Mouse (Mus musculus): ENCODE data around the gene Ercc4. TPM values are rescaled to one million over a fixed set of nuclear protein-coding genes. Genes with fewer than 3 reads are reported as not detected.

Gene Ercc4
- polyA plus RNA-seq, 1 experiment from 2014 or later: 5.3 TPM

DNA sequence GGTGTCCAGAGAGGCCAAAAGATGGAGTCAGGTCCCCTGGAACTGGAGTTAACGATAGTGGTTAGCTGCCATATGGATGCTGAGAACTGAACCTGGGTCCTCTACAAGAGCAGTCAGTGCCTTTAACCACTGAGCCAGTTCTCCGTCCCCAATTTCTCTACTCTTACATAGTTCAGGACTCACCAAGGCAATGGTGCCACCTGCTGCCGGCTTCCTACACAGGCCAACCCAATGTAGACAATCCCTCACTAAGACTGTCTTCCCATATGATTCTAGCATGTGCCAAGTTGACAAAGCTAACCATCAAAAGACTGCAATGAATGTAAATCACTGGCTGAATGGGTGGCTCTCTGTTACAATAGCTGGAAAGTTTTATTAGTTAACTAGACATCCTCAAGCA is 74.9 kb downstream of the Ercc4 start:
- no peaks in the 10 kb centered on the region for H3K9me3 ChIP-seq (ENCODE audit: control insufficient read depth, low read length)
- DNase-seq (ENCODE audit: low spot score): no peak
- no peaks in the 10 kb centered on the region for H3K27me3 ChIP-seq (ENCODE audit: control insufficient read depth, insufficient read depth, low read length)
- no peak overlapping the region for H3K4me2 ChIP-seq (replicated peaks; ENCODE audit: low read depth)
- H3K9ac ChIP-seq (ENCODE audit: low read length): no peak overlapping the region
- no peaks in the 10 kb centered on the region for H3K36me3 ChIP-seq (ENCODE audit: control insufficient read depth, insufficient read depth, low read length)
- H3K4me3 ChIP-seq (ENCODE audit: low read depth, low read length): no peak overlapping the region
- no peak for ATAC-seq (ENCODE audit: low FRiP score, low TSS enrichment)
- no peak overlapping the region for H3K27ac ChIP-seq (replicated peaks)
- TF ChIP-seq CTCF (IDR thresholded peaks at IDR 0.05; ENCODE audit: low read depth): peak; percentile 31; the same call in 1 of the 2 replicates
- no peak for TF ChIP-seq EP300 (optimal IDR thresholded peaks at IDR 0.05)
- peaks cover 3% of the 10 kb centered on the region for H3K4me1 ChIP-seq (replicated peaks; ENCODE audit: control insufficient read depth, insufficient read depth)
- WGBS: 89% methylated on average over 3 of the region's 3 CpGs

DNA sequence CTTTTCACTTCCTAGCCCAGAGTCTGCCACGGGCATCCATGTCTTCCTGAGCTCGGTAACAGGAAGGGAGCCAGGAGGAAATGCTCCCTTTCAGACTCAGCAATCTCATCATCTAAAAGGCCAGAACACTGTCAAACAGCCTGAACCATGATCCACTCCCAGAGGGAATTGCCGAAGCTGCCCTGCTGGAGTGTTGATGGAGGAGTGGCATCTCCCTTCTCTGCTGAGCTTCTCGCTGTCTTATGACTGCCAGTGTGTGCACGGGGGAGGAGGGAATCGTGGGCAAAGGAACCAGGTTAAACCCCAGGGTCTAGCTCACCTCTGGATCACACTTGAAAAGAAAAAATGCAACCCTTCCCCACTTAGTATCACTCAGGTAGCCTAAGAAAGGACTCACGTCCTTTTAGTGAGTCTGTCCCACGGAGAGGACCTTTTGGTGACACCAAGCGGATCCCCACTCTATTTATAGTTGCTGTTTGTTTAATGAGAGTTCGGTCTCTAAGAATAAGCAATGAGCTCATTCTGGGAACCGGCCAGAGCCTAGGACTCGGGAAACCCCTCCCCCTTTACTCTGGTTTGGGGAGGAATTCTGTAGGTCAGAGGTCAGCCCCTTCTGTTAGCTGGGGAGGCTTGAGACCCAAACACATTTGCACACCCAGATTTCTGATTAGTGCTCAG is 80.1 kb downstream of the Ercc4 start:
- Histone ChIP-seq H3K4me1 (replicated peaks; ENCODE audit: control insufficient read depth, insufficient read depth) (peaks cover 7% of the 10 kb centered on the region), H3K27me3 (ENCODE audit: control insufficient read depth, insufficient read depth, low read length) (no peaks in the 10 kb centered on the region), H3K4me2 (replicated peaks; ENCODE audit: low read depth) (peak overlapping the region; percentile 11; the same call in 1 of the 2 replicates), H3K9ac (ENCODE audit: low read length) (no peak overlapping the region), H3K27ac (replicated peaks) (peak overlapping the region; percentile 53; the same call in 1 of the 2 replicates), H3K4me3 (ENCODE audit: low read depth, low read length) (no peak overlapping the region), H3K9me3 (ENCODE audit: control insufficient read depth, low read length) (no peaks in the 10 kb centered on the region), H3K36me3 (ENCODE audit: control insufficient read depth, insufficient read depth, low read length) (no peaks in the 10 kb centered on the region)
- ATAC-seq (ENCODE audit: low FRiP score, low TSS enrichment) (peak; percentile 68; the same call in 1 of the 2 replicates), DNase-seq (ENCODE audit: low spot score) (no peak)
- TF ChIP-seq CTCF (IDR thresholded peaks at IDR 0.05; ENCODE audit: low read depth) (no peak), EP300 (optimal IDR thresholded peaks at IDR 0.05) (no peak)
- WGBS: 18% methylated on average over 12 of the region's 12 CpGs

DNA sequence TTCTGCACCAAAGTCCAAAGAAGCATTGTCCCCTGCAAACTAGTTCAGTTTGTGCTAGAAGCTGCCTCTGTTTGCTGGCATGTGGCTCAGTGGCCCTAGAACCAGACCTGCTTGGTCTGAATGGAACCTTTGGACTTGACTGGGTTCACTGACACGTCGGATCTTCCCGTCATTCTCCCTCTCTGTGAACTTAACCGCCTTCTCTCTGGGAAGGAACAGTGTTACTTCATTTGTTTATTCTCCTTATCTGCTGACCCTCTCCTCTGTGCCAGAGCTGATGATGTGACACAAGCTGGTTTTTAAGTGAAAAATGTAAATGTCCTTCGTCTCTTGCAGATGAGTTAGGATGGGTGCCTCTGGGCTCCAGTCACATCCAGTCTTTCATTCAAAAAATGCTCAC is 81.0 kb downstream of the Ercc4 start:
- 44% methylated on average over 5 of the region's 5 CpGs for WGBS
- ATAC-seq (ENCODE audit: low FRiP score, low TSS enrichment): 0 out of 2 replicates have a peak, but pooled peaks have one; percentile 45
- no peak overlapping the region for H3K27ac ChIP-seq (replicated peaks)

DNA sequence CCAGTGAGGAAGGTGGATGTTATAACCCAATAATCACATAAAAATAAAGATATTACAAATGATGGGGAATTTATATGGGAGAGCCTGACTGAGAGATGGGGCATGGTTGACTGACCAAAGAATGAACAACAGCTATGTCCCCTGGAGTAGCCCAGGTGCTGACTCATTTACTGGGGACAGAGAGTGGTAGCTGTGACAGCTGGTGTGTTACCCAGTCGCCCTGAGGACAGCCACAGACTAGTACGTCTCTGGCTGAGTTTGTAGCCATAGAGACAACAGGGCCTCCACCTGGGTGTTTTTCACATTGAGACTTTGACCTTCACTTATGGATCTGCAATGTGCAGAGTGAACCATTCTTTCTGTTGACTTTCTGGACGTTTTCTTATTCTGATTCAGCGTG is 81.7 kb downstream of the Ercc4 start:
- DNase-seq (ENCODE audit: low spot score): no peak
- Histone ChIP-seq H3K9ac (ENCODE audit: low read length) (no peak overlapping the region), H3K4me3 (ENCODE audit: low read depth, low read length) (no peak overlapping the region), H3K27me3 (ENCODE audit: control insufficient read depth, insufficient read depth, low read length) (no peaks in the 10 kb centered on the region), H3K4me2 (replicated peaks; ENCODE audit: low read depth) (no peak overlapping the region), H3K36me3 (ENCODE audit: control insufficient read depth, insufficient read depth, low read length) (no peaks in the 10 kb centered on the region), H3K27ac (replicated peaks) (no peak overlapping the region), H3K9me3 (ENCODE audit: control insufficient read depth, low read length) (no peaks in the 10 kb centered on the region), H3K4me1 (replicated peaks; ENCODE audit: control insufficient read depth, insufficient read depth) (peaks cover 7% of the 10 kb centered on the region)
- ATAC-seq (ENCODE audit: low FRiP score, low TSS enrichment): peak; percentile 33; the same call in 1 of the 2 replicates
- 73% methylated on average over 4 of the region's 4 CpGs for WGBS
- no peak for TF ChIP-seq EP300 (optimal IDR thresholded peaks at IDR 0.05)
- no peak for TF ChIP-seq CTCF (IDR thresholded peaks at IDR 0.05; ENCODE audit: low read depth)

More for the DNA sequence above, 81.0 kb downstream of the Ercc4 start:
- H3K4me2 ChIP-seq (replicated peaks; ENCODE audit: low read depth): no peak overlapping the region
- H3K9me3 ChIP-seq (ENCODE audit: control insufficient read depth, low read length): no peaks in the 10 kb centered on the region
- H3K27me3 ChIP-seq (ENCODE audit: control insufficient read depth, insufficient read depth, low read length): no peaks in the 10 kb centered on the region
- TF ChIP-seq CTCF (IDR thresholded peaks at IDR 0.05; ENCODE audit: low read depth) (no peak), EP300 (optimal IDR thresholded peaks at IDR 0.05) (no peak)
- H3K9ac ChIP-seq (ENCODE audit: low read length): no peak overlapping the region
- no peak overlapping the region for H3K4me3 ChIP-seq (ENCODE audit: low read depth, low read length)
- H3K4me1 ChIP-seq (replicated peaks; ENCODE audit: control insufficient read depth, insufficient read depth): peaks cover 7% of the 10 kb centered on the region
- H3K36me3 ChIP-seq (ENCODE audit: control insufficient read depth, insufficient read depth, low read length): no peaks in the 10 kb centered on the region
- no peak for DNase-seq (ENCODE audit: low spot score)

DNA sequence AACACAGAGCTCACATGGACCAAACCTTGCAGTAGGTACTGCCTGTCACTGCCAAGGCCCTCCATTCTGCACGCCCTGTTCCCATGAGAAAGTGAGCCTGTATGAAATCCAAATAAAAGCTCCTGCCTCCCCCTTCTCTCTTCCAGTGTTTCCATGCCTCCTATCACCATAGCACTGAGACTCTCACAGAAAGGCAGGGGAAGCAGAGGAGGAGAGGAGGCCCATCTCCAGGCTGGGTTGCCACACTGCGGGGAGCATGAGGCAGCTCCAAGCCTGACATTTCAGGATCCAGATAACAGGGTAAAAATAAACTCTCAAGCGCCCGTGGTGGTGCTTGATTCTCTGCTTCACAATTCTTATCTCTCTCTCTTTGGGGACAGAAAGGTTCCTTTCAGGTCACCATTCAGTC is 84.2 kb downstream of the Ercc4 start:
- Histone ChIP-seq H3K27me3 (ENCODE audit: control insufficient read depth, insufficient read depth, low read length) (no peaks in the 10 kb centered on the region), H3K9ac (ENCODE audit: low read length) (no peak overlapping the region), H3K9me3 (ENCODE audit: control insufficient read depth, low read length) (no peaks in the 10 kb centered on the region), H3K4me2 (replicated peaks; ENCODE audit: low read depth) (no peak overlapping the region), H3K4me3 (ENCODE audit: low read depth, low read length) (no peak overlapping the region), H3K27ac (replicated peaks) (no peak overlapping the region), H3K36me3 (ENCODE audit: control insufficient read depth, insufficient read depth, low read length) (no peaks in the 10 kb centered on the region), H3K4me1 (replicated peaks; ENCODE audit: control insufficient read depth, insufficient read depth) (peaks cover 9% of the 10 kb centered on the region)
- no peak for DNase-seq (ENCODE audit: low spot score)
- no peak for ATAC-seq (ENCODE audit: low FRiP score, low TSS enrichment)
- WGBS: 56% methylated on average over 4 of the region's 4 CpGs
- TF ChIP-seq EP300 (optimal IDR thresholded peaks at IDR 0.05) (no peak), CTCF (IDR thresholded peaks at IDR 0.05; ENCODE audit: low read depth) (no peak)

DNA sequence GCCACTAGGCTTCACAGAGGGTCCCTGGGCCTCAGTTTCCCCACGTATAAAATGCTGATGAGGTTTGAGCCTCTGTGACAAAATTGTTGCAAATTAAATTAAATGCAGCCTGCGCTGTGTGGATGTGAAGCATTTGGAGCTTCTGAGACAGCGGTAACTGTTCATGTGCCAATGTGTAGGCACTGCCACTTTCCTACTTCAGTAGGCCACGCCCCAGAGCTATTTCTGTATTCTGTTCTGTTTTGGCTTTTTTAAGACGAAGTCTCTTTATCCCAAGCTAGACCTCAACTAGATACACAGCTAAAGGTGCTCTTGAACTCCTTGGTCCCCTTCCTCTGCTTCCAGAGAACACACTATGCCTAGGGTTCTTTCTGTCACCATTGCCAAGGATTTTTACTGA is 85.4 kb downstream of the Ercc4 start:
- Histone ChIP-seq H3K4me1 (replicated peaks; ENCODE audit: control insufficient read depth, insufficient read depth) (peaks cover 2% of the 10 kb centered on the region), H3K4me3 (ENCODE audit: low read depth, low read length) (no peak overlapping the region), H3K9ac (ENCODE audit: low read length) (no peak overlapping the region), H3K27ac (replicated peaks) (no peak overlapping the region), H3K27me3 (ENCODE audit: control insufficient read depth, insufficient read depth, low read length) (no peaks in the 10 kb centered on the region), H3K9me3 (ENCODE audit: control insufficient read depth, low read length) (no peaks in the 10 kb centered on the region), H3K36me3 (ENCODE audit: control insufficient read depth, insufficient read depth, low read length) (no peaks in the 10 kb centered on the region), H3K4me2 (replicated peaks; ENCODE audit: low read depth) (no peak overlapping the region)
- TF ChIP-seq EP300 (optimal IDR thresholded peaks at IDR 0.05) (no peak), CTCF (IDR thresholded peaks at IDR 0.05; ENCODE audit: low read depth) (no peak)
- no peak for ATAC-seq (ENCODE audit: low FRiP score, low TSS enrichment)
- WGBS: 84% methylated on average over 5 of the region's 5 CpGs
- DNase-seq (ENCODE audit: low spot score): no peak

Data from stomach, postnatal 0 days (tissue).